Mouse (Mus musculus): Measurements from ENCODE around the gene Nid1.
A peak's percentile ranks its signal among the peaks of the same experiment; 100 is the strongest.
"Not testable (repeated sequence)": the region's sequence is repeated elsewhere in the genome, so short reads cannot be mapped to it uniquely, and the experiment has no call there.

Gene Nid1

DNA sequence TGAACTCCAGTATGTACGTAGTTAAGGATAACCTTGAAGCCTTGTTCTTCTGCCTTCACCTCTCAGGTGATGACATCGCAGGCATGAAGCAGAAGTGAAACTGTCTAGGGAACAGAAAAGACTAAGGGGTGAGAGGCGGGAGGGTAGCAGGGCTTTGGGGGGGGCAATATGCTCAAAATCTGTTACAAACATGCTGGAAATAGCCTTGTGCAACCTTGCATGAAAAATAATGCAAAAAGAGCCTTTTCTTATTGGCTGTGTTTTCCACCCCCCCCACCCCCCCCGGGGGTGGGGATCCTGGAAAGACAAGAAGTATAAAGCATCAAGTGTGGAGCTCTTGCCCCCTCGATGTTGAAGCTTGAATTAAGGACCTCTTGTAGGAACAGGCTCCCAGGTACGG is 16.0 kb downstream of the Nid1 start:
- not testable (repeated sequence) for DNase-seq (ENCODE audit: low spot score in 2 of 2)

GRCm38 (mm10) chr13:13454249-13454648 is 16.9 kb downstream of the Nid1 start:
- not testable (repeated sequence) for DNase-seq (ENCODE audit: low spot score in 2 of 2)

- not testable (repeated sequence) for DNase-seq (ENCODE audit: low spot score in 2 of 2)
Measured at GRCm38 (mm10) chr13:13455632-13456492, 18.5 kb downstream of the Nid1 start.

DNA sequence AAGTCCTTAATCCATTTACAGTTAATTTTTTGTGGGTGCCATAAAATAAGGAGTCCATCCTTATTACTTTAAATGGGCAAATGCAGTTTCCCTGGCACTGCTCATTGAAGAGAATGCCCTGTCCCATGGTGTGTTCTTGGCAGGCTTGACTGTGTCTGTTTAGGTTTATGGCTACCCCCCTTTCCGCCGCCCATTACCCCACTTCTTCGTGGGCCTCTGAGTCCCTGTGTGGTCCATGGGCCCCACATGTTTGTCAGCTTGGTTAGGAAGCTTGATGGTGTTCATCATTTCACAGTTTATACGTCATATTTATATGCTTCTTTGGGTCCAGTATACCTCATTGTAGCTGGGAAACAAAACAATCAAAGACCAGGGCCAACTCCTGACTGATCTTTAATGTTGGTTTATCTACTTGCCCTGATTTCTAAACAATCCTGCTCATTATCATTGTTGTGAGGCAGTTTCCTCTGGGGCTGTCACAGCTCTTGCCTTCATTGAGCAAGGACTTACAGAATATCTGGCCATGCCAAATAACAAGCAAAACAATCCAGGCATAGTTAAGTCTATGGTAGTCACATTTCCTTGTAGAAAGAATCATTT is 20.9 kb downstream of the Nid1 start:
- DNase-seq (ENCODE audit: low spot score in 2 of 2) = no peak

DNA sequence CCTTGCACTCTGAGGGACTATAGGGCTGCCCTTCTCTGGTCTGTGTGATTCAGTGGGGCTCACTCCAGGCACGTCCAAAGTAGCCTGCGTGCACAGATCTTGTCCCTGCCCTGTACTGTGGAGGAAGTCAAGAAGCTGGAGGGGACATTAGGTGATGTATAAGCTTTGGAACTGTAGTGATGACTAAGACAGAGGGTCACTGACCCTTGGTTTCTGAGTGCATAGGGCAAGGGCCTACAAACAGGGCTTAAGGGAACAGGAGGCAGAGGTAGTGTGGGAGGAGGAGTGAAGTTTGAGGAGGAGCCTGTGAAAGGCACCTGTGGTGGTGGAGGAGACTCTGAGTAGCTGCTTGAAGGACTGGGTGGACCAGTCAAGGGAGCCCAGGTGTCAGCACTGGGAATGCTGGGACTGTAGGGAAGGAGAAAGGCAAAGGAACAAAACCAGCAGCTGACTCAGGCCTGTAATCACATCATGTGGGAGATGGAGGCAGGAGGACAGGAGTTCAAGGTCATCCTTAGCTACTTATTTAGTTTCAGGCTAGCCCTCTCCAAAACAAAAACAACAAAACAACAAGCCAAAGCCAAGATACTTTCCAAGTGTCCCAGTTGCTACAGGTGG is 23.3 kb downstream of the Nid1 start:
- no peak for DNase-seq (ENCODE audit: low spot score in 2 of 2)

- no peak for DNase-seq (ENCODE audit: low spot score in 2 of 2)
Measured at GRCm38 (mm10) chr13:13461446-13462192, 24.3 kb downstream of the Nid1 start.

DNA sequence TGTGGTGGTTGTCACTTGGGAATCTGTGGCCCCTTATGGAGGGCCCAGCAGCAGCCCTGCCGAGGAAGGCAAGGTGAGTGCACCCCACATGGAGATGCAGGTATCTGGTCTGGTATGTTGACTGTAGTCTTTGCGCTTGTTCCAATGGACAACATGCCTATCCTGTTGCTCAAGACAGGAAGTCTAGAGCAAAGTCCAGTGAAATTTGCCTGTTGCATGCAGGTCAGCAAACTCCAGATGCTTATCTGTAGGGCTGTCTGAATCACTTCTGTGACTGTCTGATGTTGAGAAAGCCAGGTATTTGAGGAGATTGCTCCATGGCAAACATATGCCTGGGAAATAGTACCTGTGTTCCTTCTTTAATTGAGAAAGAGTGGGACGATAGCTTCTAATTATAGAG is 26.6 kb downstream of the Nid1 start:
- no peak for DNase-seq (ENCODE audit: low spot score in 2 of 2)

GRCm38 (mm10) chr13:13467249-13467648 is 29.9 kb downstream of the Nid1 start:
- DNase-seq (ENCODE audit: low spot score in 2 of 2) = not testable (repeated sequence)

DNA sequence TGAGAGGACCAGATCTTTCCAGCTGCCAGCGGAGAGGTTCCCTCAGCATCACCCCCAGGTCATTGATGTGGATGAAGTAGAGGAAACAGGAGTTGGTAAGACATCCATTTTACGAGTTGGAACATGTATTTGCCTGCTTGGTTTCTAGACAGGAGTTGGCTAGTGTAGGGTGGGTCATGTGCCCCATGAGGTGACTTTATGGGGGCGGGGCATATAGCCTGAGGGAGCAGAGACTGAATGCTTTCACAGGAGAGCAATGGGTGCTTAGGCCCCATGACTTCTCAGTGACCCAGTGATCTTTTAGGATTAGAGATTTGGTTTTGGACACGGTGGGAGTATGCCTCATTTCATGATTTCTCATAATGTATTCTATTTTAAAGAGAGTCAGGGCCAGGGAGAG is 31.2 kb downstream of the Nid1 start:
- DNase-seq (ENCODE audit: low spot score in 2 of 2) = no peak

DNA sequence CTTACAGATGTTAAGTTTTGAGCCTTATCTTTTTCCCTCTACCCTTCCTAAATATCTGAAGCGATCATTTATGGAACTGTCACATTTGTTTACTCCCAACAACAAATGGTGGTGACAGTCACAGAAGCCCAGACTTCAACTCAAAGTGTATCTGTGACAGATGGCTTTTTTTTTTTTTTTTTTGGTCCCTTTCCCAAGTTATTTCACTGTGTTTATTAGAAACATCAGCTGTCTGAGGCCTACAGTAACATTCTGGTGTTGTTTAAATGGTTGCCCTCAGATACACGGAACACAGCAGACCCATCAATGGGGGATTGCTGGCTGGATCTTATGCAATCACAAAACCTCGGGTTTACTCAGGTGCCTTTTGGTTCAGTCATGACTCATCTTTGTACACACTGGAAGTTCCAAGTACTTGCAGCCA is 34.0 kb downstream of the Nid1 start:
- no peak for DNase-seq (ENCODE audit: low spot score in 2 of 2)

DNA sequence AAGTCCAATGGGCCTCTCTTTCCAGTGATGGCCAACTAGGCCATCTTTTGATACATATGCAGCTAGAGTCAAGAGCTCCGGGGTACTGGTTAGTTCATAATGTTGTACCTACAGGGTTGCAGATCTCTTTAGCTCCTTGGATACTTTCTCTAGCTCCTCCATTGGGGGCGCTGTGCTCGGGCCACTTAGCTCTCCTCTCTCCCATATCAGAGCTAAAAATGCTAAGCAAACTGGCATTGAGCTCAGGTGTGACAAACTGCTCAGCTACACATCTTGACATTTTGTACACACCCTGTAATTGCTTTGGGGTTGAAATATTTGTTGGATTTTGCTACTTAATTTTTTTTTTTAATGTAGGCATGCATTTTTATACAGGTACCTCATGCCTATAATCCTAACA is 37.1 kb downstream of the Nid1 start:
- not testable (repeated sequence) for DNase-seq (ENCODE audit: low spot score in 2 of 2)

DNA sequence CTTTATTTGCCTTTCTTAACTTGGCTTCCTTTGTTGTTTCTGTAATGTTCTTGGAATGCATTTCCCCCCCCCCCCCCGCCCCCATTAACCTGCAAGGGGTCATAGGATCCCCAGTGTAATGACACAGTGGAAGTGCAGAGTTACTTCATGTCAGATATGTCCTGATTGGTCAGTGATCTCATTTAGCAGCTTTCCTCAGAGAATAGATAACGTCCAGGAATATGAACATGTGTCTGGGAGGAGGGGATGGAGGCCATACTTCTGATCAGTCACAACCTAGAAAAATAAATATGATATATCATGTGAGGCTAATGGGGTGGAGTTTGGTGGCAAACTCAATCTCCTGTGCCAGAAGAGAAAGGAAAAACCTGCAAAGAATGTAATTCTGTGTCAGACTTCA is 37.6 kb downstream of the Nid1 start:
- no peak for DNase-seq (ENCODE audit: low spot score in 2 of 2)

GRCm38 (mm10) chr13:13476568-13476967 is 39.2 kb downstream of the Nid1 start:
- no peak for DNase-seq (ENCODE audit: low spot score in 2 of 2)

GRCm38 (mm10) chr13:13477046-13477445 is 39.7 kb downstream of the Nid1 start:
- DNase-seq (ENCODE audit: low spot score in 2 of 2) = no peak

- no peak for DNase-seq (ENCODE audit: low spot score in 2 of 2)
Measured at GRCm38 (mm10) chr13:13479986-13480385, 42.6 kb downstream of the Nid1 start.

- peak; percentile 61 to 69 for DNase-seq (ENCODE audit: low spot score in 2 of 2)
Measured at GRCm38 (mm10) chr13:13481033-13481432, 43.7 kb downstream of the Nid1 start.

DNA sequence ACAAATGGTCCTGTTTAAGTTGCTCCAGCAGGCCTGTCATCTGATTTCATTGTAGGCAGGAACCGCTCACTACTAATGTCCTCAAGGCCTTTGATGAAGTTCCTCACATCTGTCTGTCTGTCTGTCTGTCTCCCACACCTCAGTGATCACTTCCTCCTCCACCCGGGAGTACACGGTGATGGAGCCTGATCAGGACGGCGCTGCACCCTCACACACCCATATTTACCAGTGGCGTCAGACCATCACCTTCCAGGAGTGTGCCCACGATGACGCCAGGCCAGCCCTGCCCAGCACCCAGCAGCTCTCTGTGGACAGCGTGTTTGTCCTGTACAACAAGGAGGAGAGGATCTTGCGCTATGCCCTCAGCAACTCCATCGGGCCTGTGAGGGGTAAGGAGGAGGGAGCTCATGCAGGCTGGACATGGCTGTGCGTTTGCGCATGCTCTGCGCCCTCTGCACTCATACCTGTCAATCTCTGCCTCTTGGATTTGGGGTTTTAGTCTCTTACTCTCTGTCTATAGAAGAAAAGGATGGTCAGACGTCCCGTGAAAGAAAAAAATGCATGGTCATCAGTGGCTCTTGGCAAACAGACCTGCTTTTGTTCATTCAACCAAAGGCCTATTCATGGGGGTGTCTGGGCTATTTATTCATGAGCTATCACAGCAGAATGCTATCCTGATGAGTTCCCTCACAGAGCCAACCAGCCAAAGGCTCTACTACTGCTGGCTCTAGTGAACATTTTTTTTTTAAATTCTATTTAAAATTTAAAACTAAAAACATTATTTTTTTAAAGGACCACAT is 44.7 kb downstream of the Nid1 start:
- DNase-seq (ENCODE audit: low spot score in 2 of 2) = no peak

GRCm38 (mm10) chr13:13484351-13484751 is 47.0 kb downstream of the Nid1 start:
- DNase-seq (ENCODE audit: low spot score in 2 of 2) = no peak

DNA sequence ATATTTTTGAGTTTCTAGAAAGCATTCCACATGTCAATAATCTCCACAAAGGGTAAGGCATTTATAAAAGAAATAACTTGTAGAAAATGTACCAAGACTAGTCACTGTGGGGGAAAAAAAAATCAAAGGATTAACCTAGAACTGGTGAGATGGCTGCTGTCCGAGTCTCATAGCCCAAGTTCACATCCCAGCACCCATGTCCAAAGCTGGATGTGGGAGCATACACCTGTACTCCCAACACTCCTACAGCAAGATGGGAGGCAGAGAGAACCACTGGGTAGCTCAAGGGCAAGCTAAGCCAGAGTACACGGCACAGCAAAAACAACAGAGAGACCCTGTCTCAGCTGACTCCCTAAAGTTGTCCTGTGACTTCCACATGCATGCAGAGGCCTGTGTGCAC is 47.5 kb downstream of the Nid1 start:
- DNase-seq (ENCODE audit: low spot score in 2 of 2) = no peak

DNA sequence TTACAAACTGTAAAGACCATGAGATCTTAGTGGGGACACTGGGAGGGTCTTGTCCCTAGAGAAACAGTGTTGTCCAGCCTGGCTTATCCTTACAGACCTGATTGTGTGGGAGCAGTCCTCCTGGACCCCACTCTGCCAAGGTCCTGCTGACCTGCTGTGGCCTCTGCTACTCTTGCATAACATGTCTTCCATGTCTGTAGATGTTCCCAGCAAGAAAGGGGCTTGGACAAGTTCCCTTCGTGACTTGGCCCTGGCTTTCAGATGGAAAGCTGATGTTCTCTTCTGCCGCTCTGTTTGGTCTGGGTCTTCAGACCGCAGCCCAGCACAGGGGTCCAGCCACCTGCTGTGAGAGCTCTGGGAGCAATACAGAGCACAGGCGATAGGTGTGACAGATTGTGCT is 48.3 kb downstream of the Nid1 start:
- no peak for DNase-seq (ENCODE audit: low spot score in 2 of 2)

DNA sequence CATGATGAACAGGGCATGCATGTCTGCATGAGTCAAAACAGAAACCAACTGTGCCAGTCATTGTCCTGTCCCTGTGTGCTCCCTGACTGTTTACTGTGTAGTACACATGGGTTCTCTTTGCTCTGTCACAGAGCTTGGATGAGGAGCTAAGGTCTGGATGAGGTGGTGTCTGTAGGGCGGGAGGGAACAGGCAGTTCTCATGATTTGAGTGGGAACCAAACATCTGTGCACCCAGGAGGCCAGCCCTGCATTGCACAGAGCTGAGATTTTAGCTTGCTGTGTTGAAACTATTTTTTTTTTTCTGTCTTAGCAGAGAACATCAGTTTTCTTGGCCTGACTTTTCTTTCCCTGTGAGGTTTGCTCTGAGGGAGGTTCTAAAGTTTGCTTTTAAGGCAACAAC is 50.5 kb downstream of the Nid1 start:
- DNase-seq (ENCODE audit: low spot score in 2 of 2) = no peak

Measured in right cerebral cortex, postnatal 10 days (tissue).